Mouse (Mus musculus): ENCODE measurements around the gene Rsph14.
A peak's percentile ranks its signal among the peaks of the same experiment; 100 is the strongest.

Rsph14 gene

GRCm38 (mm10) chr10:74930541-74930940, 101.8 kb downstream of the Rsph14 start:
- DNase-seq: no peak

- DNase-seq: peak; percentile 23 to 29
Observed at GRCm38 (mm10) chr10:74929578-74929977, 102.8 kb downstream of the Rsph14 start.

GRCm38 (mm10) chr10:74928276-74928675, 104.1 kb downstream of the Rsph14 start:
- no peak for DNase-seq

GRCm38 (mm10) chr10:74925324-74925723, 107.1 kb downstream of the Rsph14 start:
- peak; percentile 28 to 45 for DNase-seq

- no peak for DNase-seq
Observed at GRCm38 (mm10) chr10:74924274-74924673, 108.1 kb downstream of the Rsph14 start.

- peak; percentile 23 to 41 for DNase-seq
Observed at GRCm38 (mm10) chr10:74922763-74923162, 109.6 kb downstream of the Rsph14 start.

GRCm38 (mm10) chr10:74921614-74922013, 110.8 kb downstream of the Rsph14 start:
- DNase-seq: no peak

- DNase-seq: peak; percentile 68 to 71
Observed at GRCm38 (mm10) chr10:74920853-74921567, 111.4 kb downstream of the Rsph14 start.

GRCm38 (mm10) chr10:74919277-74919676, 113.1 kb downstream of the Rsph14 start:
- DNase-seq: no peak

- no peak for DNase-seq
Observed at GRCm38 (mm10) chr10:74908431-74908830, 124.0 kb downstream of the Rsph14 start.

Measured in thymus, postnatal 36 days (tissue).